ENCODE assay signal across 12 mouse cellular contexts in genomic region chr10:42170889-42171347, GRCm38 (mm10).
DNase-seq lines count a peak whose midpoint lies in the region; ATAC-seq and TF ChIP-seq lines count a peak whose summit lies in the region.
"Had no signal": no experiment of that assay in that cellular context is flagged by ENCODE, and none has a peak within 500 bp of the region (broad histone marks: within the 10 kb centered on the region; RNA-seq: fewer than 3 reads in every experiment).

No protein-coding gene starts in this region.

- no peaks in the 10 kb centered on the region for H3K27me3 ChIP-seq in kidney, postnatal 0 days (ENCODE audit: insufficient read depth, low read length)
- no peaks in the 10 kb centered on the region for H3K27me3 ChIP-seq in heart, postnatal 0 days (ENCODE audit: control insufficient read depth, insufficient read depth, low read length)
- no peaks in the 10 kb centered on the region for H3K27me3 ChIP-seq in midbrain, embryonic 10.5 days (ENCODE audit: low read depth, poor library complexity, severe bottlenecking)
- no peaks in the 10 kb centered on the region for H3K27me3 ChIP-seq in hindbrain, embryonic 16.5 days (replicated peaks; ENCODE audit: control insufficient read depth, insufficient read depth, low read length)
- H3K27me3 ChIP-seq: CH12.LX; stomach, embryonic 15.5 days had no signal

- TF ChIP-seq CTCF in kidney, postnatal 0 days (IDR thresholded peaks at IDR 0.05; ENCODE audit: low read depth): no peak
- TF ChIP-seq CTCF in heart, postnatal 0 days (IDR thresholded peaks at IDR 0.05; ENCODE audit: low read depth): no peak

- WGBS in kidney, postnatal 0 days: 5% methylated on average over 5 of the region's 5 CpGs
- WGBS in heart, postnatal 0 days: 22% methylated on average over 5 of the region's 5 CpGs
- WGBS in midbrain, embryonic 10.5 days: 17% methylated on average over 5 of the region's 5 CpGs
- WGBS in hindbrain, embryonic 16.5 days: 14% methylated on average over 5 of the region's 5 CpGs

- no peaks in the 10 kb centered on the region for H3K9me3 ChIP-seq in kidney, postnatal 0 days (replicated peaks; ENCODE audit: low read length)
- no peaks in the 10 kb centered on the region for H3K9me3 ChIP-seq in heart, postnatal 0 days (replicated peaks; ENCODE audit: control insufficient read depth, low read length)
- H3K9me3 ChIP-seq in midbrain, embryonic 10.5 days (replicated peaks): no peaks in the 10 kb centered on the region
- no peaks in the 10 kb centered on the region for H3K9me3 ChIP-seq in hindbrain, embryonic 16.5 days (ENCODE audit: control insufficient read depth, low read length)
- H3K9me3 ChIP-seq: stomach, embryonic 15.5 days had no signal

- 0 out of 2 replicates have a peak, but pooled peaks cover 9% of the 10 kb centered on the region for H3K4me1 ChIP-seq in kidney, postnatal 0 days (replicated peaks; ENCODE audit: insufficient read depth, low read length)
- H3K4me1 ChIP-seq in heart, postnatal 0 days (ENCODE audit: control insufficient read depth, insufficient read depth): no peaks in the 10 kb centered on the region
- H3K4me1 ChIP-seq in midbrain, embryonic 10.5 days: peaks cover 11% of the 10 kb centered on the region
- H3K4me1 ChIP-seq in hindbrain, embryonic 16.5 days (ENCODE audit: control insufficient read depth, insufficient read depth, low read depth, low read length): no peaks in the 10 kb centered on the region

- TF ChIP-seq EP300 in heart, postnatal 0 days (IDR thresholded peaks at IDR 0.05; ENCODE audit: low read depth): no peak

- peak; percentile 58 for DNase-seq in kidney, postnatal 0 days (ENCODE audit: low spot score)
- no peak for DNase-seq in kidney, adult 9 months
- DNase-seq in embryo, embryonic 11 days: peak; percentile 73
- no peak for DNase-seq in heart, postnatal 0 days (ENCODE audit: low spot score)
- peak; percentile 49 for DNase-seq in lung, postnatal 36 days
- DNase-seq in midbrain, embryonic 10.5 days (ENCODE audit: low spot score): no peak
- no peak for DNase-seq in cerebellum, postnatal 25 days
- DNase-seq: layer of hippocampus, postnatal 36 days had no signal

- no peak overlapping the region for H3K9ac ChIP-seq in kidney, postnatal 0 days (ENCODE audit: low read depth, low read length)
- no peak overlapping the region for H3K9ac ChIP-seq in heart, postnatal 0 days (replicated peaks; ENCODE audit: low read depth, low read length)
- no peak overlapping the region for H3K9ac ChIP-seq in hindbrain, embryonic 16.5 days (ENCODE audit: low read depth, low read length)
- H3K9ac ChIP-seq: stomach, embryonic 15.5 days had no signal

- ATAC-seq in kidney, postnatal 0 days (replicated peaks; ENCODE audit: low FRiP score, low read depth): no peak
- ATAC-seq in heart, postnatal 0 days (ENCODE audit: insufficient read depth, low read depth): peak; percentile 39; the same call in 1 of the 2 replicates
- no peak for ATAC-seq in hindbrain, embryonic 16.5 days

- no peaks in the 10 kb centered on the region for H3K36me3 ChIP-seq in kidney, postnatal 0 days (ENCODE audit: insufficient read depth, low read length)
- H3K36me3 ChIP-seq in heart, postnatal 0 days (replicated peaks; ENCODE audit: control insufficient read depth, insufficient read depth, low read length): no peaks in the 10 kb centered on the region
- H3K36me3 ChIP-seq in midbrain, embryonic 10.5 days: no peaks in the 10 kb centered on the region
- H3K36me3 ChIP-seq in hindbrain, embryonic 16.5 days (ENCODE audit: control insufficient read depth, insufficient read depth, low read length): no peaks in the 10 kb centered on the region
- H3K36me3 ChIP-seq: stomach, embryonic 15.5 days had no signal

- H3K27ac ChIP-seq in kidney, postnatal 0 days: no peak overlapping the region
- peak overlapping the region; percentile 48; the same call in 1 of the 2 replicates for H3K27ac ChIP-seq in heart, postnatal 0 days (ENCODE audit: low read depth)
- no peak overlapping the region for H3K27ac ChIP-seq in midbrain, embryonic 10.5 days (replicated peaks)
- H3K27ac ChIP-seq in hindbrain, embryonic 16.5 days (ENCODE audit: low read depth, low read length): no peak overlapping the region
- H3K27ac ChIP-seq: stomach, embryonic 15.5 days had no signal

- H3K4me3 ChIP-seq in kidney, postnatal 0 days (replicated peaks; ENCODE audit: low read depth, low read length): no peak overlapping the region
- no peak overlapping the region for H3K4me3 ChIP-seq in heart, postnatal 0 days (ENCODE audit: low read depth, low read length)
- H3K4me3 ChIP-seq in midbrain, embryonic 10.5 days: no peak overlapping the region
- H3K4me3 ChIP-seq in hindbrain, embryonic 16.5 days (ENCODE audit: low read length): no peak overlapping the region
- H3K4me3 ChIP-seq: stomach, embryonic 15.5 days had no signal

- H3K4me2 ChIP-seq in kidney, postnatal 0 days (ENCODE audit: low read length): no peak overlapping the region
- no peak overlapping the region for H3K4me2 ChIP-seq in heart, postnatal 0 days (ENCODE audit: low read depth, low read length)
- H3K4me2 ChIP-seq in hindbrain, embryonic 16.5 days (ENCODE audit: low read length): no peak overlapping the region
- H3K4me2 ChIP-seq: midbrain, embryonic 11.5 days; stomach, embryonic 15.5 days had no signal

Comparison
In these comparisons a context has a peak if more than half of its experiments do, and no peak if none do; other contexts are left out.
1. DNase-seq: peak in kidney, postnatal 0 days (single experiment), embryo, embryonic 11 days (single experiment) and lung, postnatal 36 days (single experiment); none in kidney, adult 9 months (single experiment), heart, postnatal 0 days (single experiment), midbrain, embryonic 10.5 days (single experiment) and cerebellum, postnatal 25 days (0 of 2).